Mouse (Mus musculus) lung, embryonic 14.5 days (tissue): ENCODE measurements at regions not wholly inside any gene's neighbourhood (a gene's known extent, or its start where the extent isn't known, plus 50 kb on each side); places are given as distances from the start of the nearest gene placed in this dataset.

ENCODE experiments used
- ATAC-seq: fragments of 200-750 bp; cut with Nextera tagmentation; 2 replicates; pipeline ENCODE4 v1.8.0; 2017; ENCODE audit warnings: mild to moderate bottlenecking, moderate TSS enrichment, moderate library complexity; ENCODE audit not compliant: insufficient read depth
- DNase-seq: peaks from one replicate; pipeline ENCODE4 v3.0.0-alpha.2; 2015
- H3K27ac ChIP-seq: fragments of 300-500 bp; sonication (generic); 2 replicates; pipeline ENCODE4 v1.5.1; 2014; ENCODE audit warnings: low read depth, mild to moderate bottlenecking, moderate library complexity
- H3K27me3 ChIP-seq: fragments of 300-500 bp; sonication (generic); 2 replicates; pipeline ENCODE4 v1.6.1; 2014; ENCODE audit warnings: low read length, control low read depth; ENCODE audit not compliant: insufficient read depth
- H3K36me3 ChIP-seq: fragments of 300-500 bp; sonication (generic); 2 replicates; pipeline ENCODE4 v1.6.1; 2014; ENCODE audit warnings: control low read depth; ENCODE audit not compliant: insufficient read depth
- H3K4me1 ChIP-seq: fragments of 300-500 bp; sonication (generic); 2 replicates; pipeline ENCODE4 v1.6.1; 2014; ENCODE audit warnings: antibody characterized with exemption, control low read depth; ENCODE audit not compliant: insufficient read depth
- H3K4me2 ChIP-seq: fragments of 300-500 bp; sonication (generic); 2 replicates; pipeline ENCODE4 v1.6.1; 2014; ENCODE audit warnings: mild to moderate bottlenecking
- H3K4me3 ChIP-seq: fragments of 300-500 bp; sonication (generic); 2 replicates; pipeline ENCODE4 v1.5.1; 2014; ENCODE audit warnings: low read depth, low read length
- H3K9ac ChIP-seq: fragments of 300-500 bp; sonication (generic); 2 replicates; pipeline ENCODE4 v1.6.1; 2014
- H3K9me3 ChIP-seq: fragments of 300-500 bp; sonication (generic); 2 replicates; pipeline ENCODE4 v1.6.1; 2016; ENCODE audit warnings: low read depth, low read length, control low read depth
- CTCF ChIP-seq: IDR thresholded peaks from 2 replicates; pipeline ENCODE4 v1.5.1; 2016; ENCODE audit warnings: antibody characterized with exemption, low read depth
- WGBS: fragments of 180-500 bp; shearing (Covaris S2); extraction: QIAGEN DNeasy Blood & Tissue Kit; methylation state at CpG from one replicate; pipeline ENCODE4 v1.1.7; 2014; 5-methylcytosine and 5-hydroxymethylcytosine counted together

DNA sequence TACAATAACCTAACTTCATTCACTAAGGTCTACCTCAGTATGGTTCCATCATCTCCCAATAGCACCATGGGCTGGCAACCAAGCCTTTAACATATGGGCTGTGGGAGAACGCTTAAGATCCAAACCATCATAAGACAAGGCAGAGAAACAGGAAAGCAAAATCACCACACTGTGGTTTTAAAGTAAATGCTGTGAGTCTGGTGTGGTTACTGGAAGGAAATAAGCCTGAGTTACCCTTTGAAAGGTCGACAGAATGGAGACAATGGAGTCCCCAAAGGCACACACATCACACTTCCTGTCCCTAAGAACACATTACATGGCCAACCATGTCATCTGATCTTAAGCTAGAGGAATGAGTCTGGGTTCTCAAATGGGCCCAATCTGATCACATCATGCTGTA, 405.8 kb upstream of the Gm6657 start:
- ATAC-seq (no peak), DNase-seq (no peak)
- H3K27me3 ChIP-seq, result no peaks in the 10 kb centered on the region
- H3K4me2 ChIP-seq, result no peak overlapping the region
- H3K27ac ChIP-seq, result no peak overlapping the region
- no peak overlapping the region for H3K4me3 ChIP-seq
- no peak for TF ChIP-seq CTCF
- WGBS, result 53% methylated on average over 2 of the region's 2 CpGs
- H3K4me1 ChIP-seq, result no peaks in the 10 kb centered on the region
- no peaks in the 10 kb centered on the region for H3K9me3 ChIP-seq
- H3K9ac ChIP-seq, result no peak overlapping the region
- no peaks in the 10 kb centered on the region for H3K36me3 ChIP-seq

DNA sequence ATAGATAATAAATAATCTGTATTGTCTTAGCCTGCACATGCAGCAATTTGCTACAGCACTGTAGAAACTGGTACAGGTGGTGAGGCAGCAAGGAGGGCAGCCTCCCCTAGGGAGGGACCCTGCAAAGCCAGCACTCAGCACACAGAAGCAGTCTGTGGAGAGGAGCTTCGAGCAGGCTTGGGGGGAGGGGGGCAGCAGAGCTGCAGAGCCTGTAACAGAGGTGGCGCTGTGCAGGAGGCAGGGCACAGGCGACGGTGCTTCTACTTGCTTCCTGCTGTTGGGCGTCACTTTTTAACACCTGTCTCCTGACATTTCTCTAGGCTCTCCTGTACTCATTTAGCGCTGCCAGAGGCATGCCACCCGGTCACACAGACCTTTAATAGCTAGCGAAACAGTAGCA, 404.6 kb upstream of the Gm6657 start:
- no peaks in the 10 kb centered on the region for H3K36me3 ChIP-seq
- DNase-seq (peak; percentile 41), ATAC-seq (no peak)
- no peak overlapping the region for H3K9ac ChIP-seq
- no peaks in the 10 kb centered on the region for H3K9me3 ChIP-seq
- no peak overlapping the region for H3K27ac ChIP-seq
- no peaks in the 10 kb centered on the region for H3K27me3 ChIP-seq
- H3K4me3 ChIP-seq, result peak overlapping the region; percentile 3; the same call in 1 of the 2 replicates
- no peaks in the 10 kb centered on the region for H3K4me1 ChIP-seq
- TF ChIP-seq CTCF, result peak; percentile 51
- 4% methylated on average over 8 of the region's 8 CpGs for WGBS
- peak overlapping the region; percentile 42 for H3K4me2 ChIP-seq

- 25% methylated on average over 14 of the region's 14 CpGs for WGBS
- ATAC-seq, result no peak
These were observed 404.2 kb upstream of the Gm6657 start for GRCm38 (mm10) chr12:77789871-77790270.

GRCm38 (mm10) chr12:77790891-77791672, 403.0 kb upstream of the Gm6657 start:
- Histone ChIP-seq H3K4me2 (peak overlapping the region; percentile 32), H3K36me3 (no peaks in the 10 kb centered on the region), H3K4me3 (no peak overlapping the region), H3K27me3 (no peaks in the 10 kb centered on the region), H3K9me3 (no peaks in the 10 kb centered on the region), H3K27ac (no peak overlapping the region), H3K9ac (no peak overlapping the region), H3K4me1 (no peaks in the 10 kb centered on the region)
- 53% methylated on average over 13 of the region's 13 CpGs for WGBS
- ATAC-seq (peak; percentile 83), DNase-seq (peak; percentile 89)
- TF ChIP-seq CTCF, result no peak

More at GRCm38 (mm10) chr12:77789871-77790270, 404.2 kb upstream of the Gm6657 start:
- no peak overlapping the region for H3K9ac ChIP-seq
- peak overlapping the region; percentile 42 for H3K4me2 ChIP-seq
- H3K36me3 ChIP-seq, result no peaks in the 10 kb centered on the region
- peak overlapping the region; percentile 3; the same call in 1 of the 2 replicates for H3K4me3 ChIP-seq
- no peaks in the 10 kb centered on the region for H3K4me1 ChIP-seq
- no peaks in the 10 kb centered on the region for H3K9me3 ChIP-seq
- no peak overlapping the region for H3K27ac ChIP-seq
- no peak for DNase-seq
- no peak for TF ChIP-seq CTCF
- no peaks in the 10 kb centered on the region for H3K27me3 ChIP-seq

DNA sequence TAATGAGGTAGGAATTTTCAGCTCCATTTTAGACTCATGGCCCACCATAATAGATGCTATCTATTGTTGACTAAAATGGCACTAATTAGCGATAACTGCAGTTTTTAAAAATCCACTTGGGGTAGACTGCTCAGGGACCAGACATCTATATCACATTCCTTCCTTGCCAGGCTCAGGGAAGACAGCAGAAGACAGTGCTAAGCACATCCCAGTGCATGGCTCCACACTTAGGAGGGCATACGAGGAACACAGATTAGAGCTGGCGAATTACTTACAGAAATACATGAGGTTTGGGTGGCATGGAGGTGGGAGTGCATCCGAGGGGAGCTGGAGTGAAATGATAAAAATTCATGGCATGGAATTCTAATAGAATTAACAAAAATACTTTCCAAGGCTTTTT, 395.5 kb upstream of the Gm6657 start:
- Histone ChIP-seq H3K9me3 (no peaks in the 10 kb centered on the region), H3K4me3 (no peak overlapping the region), H3K4me2 (no peak overlapping the region), H3K27me3 (no peaks in the 10 kb centered on the region), H3K36me3 (no peaks in the 10 kb centered on the region), H3K27ac (no peak overlapping the region), H3K4me1 (no peaks in the 10 kb centered on the region), H3K9ac (no peak overlapping the region)
- DNase-seq, result no peak
- TF ChIP-seq CTCF, result no peak
- 82% methylated on average over 4 of the region's 4 CpGs for WGBS
- ATAC-seq, result no peak

GRCm38 (mm10) chr12:77799134-77799770, 394.8 kb upstream of the Gm6657 start:
- Histone ChIP-seq H3K36me3 (no peaks in the 10 kb centered on the region), H3K4me2 (no peak overlapping the region), H3K4me1 (no peaks in the 10 kb centered on the region), H3K4me3 (no peak overlapping the region), H3K27ac (no peak overlapping the region), H3K9ac (no peak overlapping the region), H3K27me3 (no peaks in the 10 kb centered on the region), H3K9me3 (no peaks in the 10 kb centered on the region)
- TF ChIP-seq CTCF, result no peak
- 45% methylated on average over 12 of the region's 12 CpGs for WGBS
- DNase-seq (peak; percentile 24), ATAC-seq (no peak)

DNA sequence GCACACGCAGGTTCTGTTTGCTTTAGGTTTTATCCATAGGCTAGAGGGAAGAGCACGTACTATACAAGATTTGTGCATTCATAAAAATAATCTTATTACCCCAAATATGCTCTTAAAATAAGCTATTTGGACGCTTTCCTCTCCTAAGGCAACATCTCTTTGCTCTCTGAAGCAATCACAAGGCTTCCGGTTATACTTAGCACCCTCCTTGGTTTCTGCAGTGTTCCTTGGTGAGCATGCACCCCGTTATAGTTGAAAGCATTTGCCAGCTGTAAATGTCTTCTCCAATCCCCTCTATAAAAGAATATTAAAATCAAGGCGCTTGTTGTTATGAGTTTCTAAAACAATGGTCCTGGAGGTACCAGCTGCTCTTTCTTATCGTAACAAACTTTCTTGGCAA, 386.4 kb upstream of the Gm6657 start:
- 81% methylated on average over 7 of the region's 7 CpGs for WGBS
- TF ChIP-seq CTCF, result no peak
- Histone ChIP-seq H3K27me3 (no peaks in the 10 kb centered on the region), H3K27ac (no peak overlapping the region), H3K4me3 (no peak overlapping the region), H3K4me1 (no peaks in the 10 kb centered on the region), H3K9me3 (no peaks in the 10 kb centered on the region), H3K36me3 (no peaks in the 10 kb centered on the region), H3K4me2 (no peak overlapping the region), H3K9ac (no peak overlapping the region)
- ATAC-seq (no peak), DNase-seq (no peak)
